Mouse (Mus musculus): ENCODE measurements at regions not wholly inside any gene's neighbourhood (a gene's known extent, or its start where the extent isn't known, plus 50 kb on each side); places are given as distances from the start of the nearest gene placed in this dataset.

DNA sequence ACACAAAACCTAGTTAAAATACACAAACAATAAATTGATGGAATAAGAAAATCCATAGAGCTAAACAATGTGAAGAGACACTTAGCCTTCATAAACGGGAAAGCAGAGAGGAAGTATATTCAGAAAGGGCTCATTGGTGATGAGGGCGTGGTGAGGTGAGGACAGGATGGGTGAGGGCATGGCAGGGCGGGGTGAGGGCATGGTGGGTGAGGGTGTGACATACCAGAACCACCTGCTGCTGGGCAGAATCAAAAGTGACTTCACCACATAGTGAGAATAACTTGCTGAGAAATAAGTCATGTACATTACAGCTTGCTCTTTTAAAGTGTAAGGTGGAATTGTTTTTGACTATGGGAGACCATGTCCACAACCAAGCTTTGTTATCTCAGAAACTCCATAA is 399.1 kb upstream of the 5930422O12Rik start:
- TF ChIP-seq CTCF (IDR thresholded peaks at IDR 0.05; ENCODE audit: borderline replicate concordance, insufficient read depth, low read length) = no peak
- TF ChIP-seq POLR2A (IDR thresholded peaks at IDR 0.05; ENCODE audit: low read depth, low read length) = no peak
- Histone ChIP-seq H3K4me3 (ENCODE audit: insufficient read depth, low read length) (no peak overlapping the region), H3K4me1 (ENCODE audit: control insufficient read depth, insufficient read depth, low read length) (no peaks in the 10 kb centered on the region), H3K27ac (ENCODE audit: insufficient read depth, low read length) (no peak overlapping the region)

DNA sequence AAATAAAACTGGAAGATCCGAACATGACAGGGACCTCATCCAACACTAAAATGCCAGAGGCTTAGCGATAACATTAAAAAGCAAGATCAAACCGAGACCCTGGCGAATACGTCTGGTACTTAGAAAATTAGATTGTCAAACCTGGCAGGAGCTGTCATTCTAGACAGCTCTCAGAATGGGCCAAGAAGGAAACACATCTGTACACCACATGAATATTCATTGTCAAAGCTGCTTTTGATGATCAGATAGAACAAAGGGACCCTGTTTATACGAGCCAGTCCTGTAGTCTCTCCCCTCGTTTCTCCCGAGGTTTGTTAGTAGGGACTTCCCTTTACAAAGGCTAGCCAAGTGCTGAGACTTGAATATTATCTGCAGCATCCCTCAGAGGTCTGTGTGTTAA is 376.5 kb upstream of the 5930422O12Rik start:
- no peak for TF ChIP-seq CTCF (IDR thresholded peaks at IDR 0.05; ENCODE audit: borderline replicate concordance, insufficient read depth, low read length)
- no peak for TF ChIP-seq POLR2A (IDR thresholded peaks at IDR 0.05; ENCODE audit: low read depth, low read length)
- H3K27ac ChIP-seq (ENCODE audit: insufficient read depth, low read length) = no peak overlapping the region
- H3K4me1 ChIP-seq (ENCODE audit: control insufficient read depth, insufficient read depth, low read length) = no peaks in the 10 kb centered on the region
- no peak overlapping the region for H3K4me3 ChIP-seq (ENCODE audit: insufficient read depth, low read length)

DNA sequence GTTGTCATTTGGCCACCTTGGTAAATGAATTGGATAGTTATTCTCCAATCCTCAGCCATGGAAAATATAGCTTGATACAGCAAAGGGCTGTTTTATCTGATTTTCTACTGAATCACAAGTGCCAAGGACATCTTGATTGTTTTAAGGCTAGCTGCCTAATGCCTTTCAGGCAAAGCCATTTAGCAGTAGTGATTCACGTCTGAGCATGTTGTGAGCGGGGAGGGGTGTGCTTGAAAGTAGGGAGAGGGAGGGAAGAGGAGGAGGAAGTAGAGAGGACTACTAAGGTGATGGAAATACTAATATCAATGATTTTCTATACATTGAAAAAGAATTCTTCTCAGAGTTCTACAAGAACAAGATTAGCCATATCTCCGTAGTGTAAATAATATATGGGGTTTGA is 362.9 kb upstream of the 5930422O12Rik start:
- H3K27ac ChIP-seq (ENCODE audit: insufficient read depth, low read length) = no peak overlapping the region
- TF ChIP-seq CTCF (IDR thresholded peaks at IDR 0.05; ENCODE audit: borderline replicate concordance, insufficient read depth, low read length) (no peak), POLR2A (IDR thresholded peaks at IDR 0.05; ENCODE audit: low read depth, low read length) (no peak)
- H3K4me3 ChIP-seq (ENCODE audit: insufficient read depth, low read length) = no peak overlapping the region
- no peaks in the 10 kb centered on the region for H3K4me1 ChIP-seq (ENCODE audit: control insufficient read depth, insufficient read depth, low read length)

DNA sequence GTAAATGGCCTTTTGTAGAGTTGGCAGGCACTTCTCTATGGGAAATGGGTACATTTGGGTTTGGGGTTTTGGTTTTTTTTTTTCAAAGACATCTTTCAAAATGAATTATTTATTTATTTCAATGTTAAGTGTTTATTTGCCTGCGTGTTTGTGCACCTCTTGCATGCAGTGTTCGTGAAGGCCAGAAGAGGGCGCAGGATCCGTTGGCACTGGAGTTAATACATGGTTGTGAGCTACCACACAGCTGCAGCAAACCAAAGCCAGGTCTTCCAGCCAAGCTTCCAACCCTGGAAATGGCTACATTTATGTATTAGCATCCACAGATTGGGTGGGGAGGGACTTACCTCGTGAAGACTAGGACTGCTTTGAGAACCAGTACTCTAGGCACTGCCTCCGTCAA is 362.3 kb upstream of the 5930422O12Rik start:
- H3K4me3 ChIP-seq (ENCODE audit: insufficient read depth, low read length) = no peak overlapping the region
- no peaks in the 10 kb centered on the region for H3K4me1 ChIP-seq (ENCODE audit: control insufficient read depth, insufficient read depth, low read length)
- no peak for TF ChIP-seq POLR2A (IDR thresholded peaks at IDR 0.05; ENCODE audit: low read depth, low read length)
- TF ChIP-seq CTCF (IDR thresholded peaks at IDR 0.05; ENCODE audit: borderline replicate concordance, insufficient read depth, low read length) = no peak; the same call in 1 of the 2 replicates
- no peak overlapping the region for H3K27ac ChIP-seq (ENCODE audit: insufficient read depth, low read length)

DNA sequence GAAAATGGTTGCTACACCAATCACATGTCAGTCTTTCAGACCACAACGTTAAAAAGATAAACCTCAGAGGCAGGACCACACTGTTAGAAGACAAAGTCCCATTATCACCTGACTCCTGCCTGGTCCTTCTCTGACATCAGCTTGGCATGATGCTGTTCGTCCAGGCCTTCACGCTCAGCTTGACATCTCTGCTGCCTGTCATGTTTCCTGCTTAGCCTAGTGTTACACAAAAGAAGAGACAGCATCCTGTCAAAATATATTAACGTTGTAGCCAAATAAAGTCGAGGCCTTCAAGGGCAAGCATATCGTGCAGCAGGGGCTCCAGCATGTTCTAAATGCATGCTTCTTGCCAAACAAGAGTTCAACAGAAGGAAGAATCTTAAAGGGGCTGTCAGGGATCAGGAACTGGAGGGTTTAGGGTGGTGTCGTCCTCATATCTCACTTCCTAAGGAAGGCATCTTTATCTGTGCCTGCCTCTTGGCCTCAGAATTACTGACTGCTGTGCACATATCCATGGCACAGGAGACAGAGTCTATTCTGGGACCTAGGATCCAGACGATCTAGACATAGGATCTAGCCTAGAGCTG is 361.0 kb upstream of the 5930422O12Rik start:
- H3K4me3 ChIP-seq (ENCODE audit: insufficient read depth, low read length) = no peak overlapping the region
- no peaks in the 10 kb centered on the region for H3K4me1 ChIP-seq (ENCODE audit: control insufficient read depth, insufficient read depth, low read length)
- H3K27ac ChIP-seq (ENCODE audit: insufficient read depth, low read length) = no peak overlapping the region
- TF ChIP-seq POLR2A (IDR thresholded peaks at IDR 0.05; ENCODE audit: low read depth, low read length) (no peak), CTCF (IDR thresholded peaks at IDR 0.05; ENCODE audit: borderline replicate concordance, insufficient read depth, low read length) (no peak)

DNA sequence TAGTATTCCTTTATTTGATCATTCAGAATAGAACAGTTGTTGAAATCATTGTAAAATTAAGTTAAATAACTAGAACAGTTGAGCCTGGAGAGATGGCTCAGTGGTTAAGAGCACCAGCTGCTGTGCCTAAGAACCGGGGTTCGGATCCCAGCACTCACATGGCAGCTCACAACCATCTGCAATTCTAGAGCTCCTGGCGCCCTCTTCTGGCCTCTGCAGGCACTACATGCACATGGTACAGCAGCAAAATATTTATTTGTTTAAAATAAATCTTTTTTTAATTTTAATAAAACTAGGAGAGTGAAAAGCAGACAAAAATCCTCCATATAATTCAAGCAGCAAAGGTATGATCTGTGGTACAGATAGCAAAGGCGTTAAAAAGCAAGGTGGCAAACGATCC is 360.0 kb upstream of the 5930422O12Rik start:
- Histone ChIP-seq H3K27ac (ENCODE audit: insufficient read depth, low read length) (no peak overlapping the region), H3K4me1 (ENCODE audit: control insufficient read depth, insufficient read depth, low read length) (no peaks in the 10 kb centered on the region), H3K4me3 (ENCODE audit: insufficient read depth, low read length) (no peak overlapping the region)
- TF ChIP-seq POLR2A (IDR thresholded peaks at IDR 0.05; ENCODE audit: low read depth, low read length) (no peak), CTCF (IDR thresholded peaks at IDR 0.05; ENCODE audit: borderline replicate concordance, insufficient read depth, low read length) (0 out of 2 replicates have a peak, but pooled peaks have one; percentile 9)

DNA sequence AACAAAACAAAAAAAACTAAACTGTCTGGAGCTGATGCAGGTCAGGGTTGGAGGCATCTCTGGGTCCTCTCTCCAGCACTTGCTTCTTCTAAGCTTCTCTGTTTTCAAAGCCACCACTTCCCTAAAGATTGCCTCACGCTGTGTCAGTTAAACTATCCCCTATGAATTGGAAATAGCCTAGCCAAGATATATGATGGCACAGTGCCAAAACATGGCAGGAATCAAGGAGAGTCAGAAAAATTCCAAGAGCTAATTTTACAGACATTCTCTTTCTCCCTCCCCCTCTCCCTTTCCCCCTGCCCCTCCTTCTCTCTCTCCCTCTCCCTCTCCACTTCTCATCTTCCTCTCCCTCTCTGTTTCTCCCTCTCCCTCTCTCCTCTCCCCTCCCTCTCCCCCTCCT is 353.3 kb upstream of the 5930422O12Rik start:
- no peak for TF ChIP-seq CTCF (IDR thresholded peaks at IDR 0.05; ENCODE audit: borderline replicate concordance, insufficient read depth, low read length)
- TF ChIP-seq POLR2A (IDR thresholded peaks at IDR 0.05; ENCODE audit: low read depth, low read length) = no peak
- H3K27ac ChIP-seq (ENCODE audit: insufficient read depth, low read length) = no peak overlapping the region
- no peak overlapping the region for H3K4me3 ChIP-seq (ENCODE audit: insufficient read depth, low read length)
- peaks cover 2% of the 10 kb centered on the region for H3K4me1 ChIP-seq (ENCODE audit: control insufficient read depth, insufficient read depth, low read length)

DNA sequence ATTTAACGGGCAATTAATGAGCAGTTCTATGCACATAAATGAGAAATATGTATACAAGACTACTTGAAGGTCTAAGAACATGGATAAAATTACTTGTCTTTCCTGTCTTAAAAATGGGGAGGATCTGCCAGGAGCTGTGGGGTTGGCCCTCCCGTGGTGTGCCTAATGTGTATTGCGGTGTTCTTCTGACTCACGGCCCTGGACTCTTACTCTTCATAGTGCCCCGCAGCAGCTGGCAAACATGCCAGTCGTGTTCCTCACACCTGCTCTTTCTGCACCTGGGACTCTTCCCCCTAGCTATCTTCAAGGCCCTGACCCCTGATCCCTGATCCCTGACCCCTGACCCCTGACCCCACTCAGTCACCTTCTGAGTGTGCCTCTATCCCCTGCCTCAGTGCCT is 352.3 kb upstream of the 5930422O12Rik start:
- no peak for TF ChIP-seq POLR2A (IDR thresholded peaks at IDR 0.05; ENCODE audit: low read depth, low read length)
- TF ChIP-seq CTCF (IDR thresholded peaks at IDR 0.05; ENCODE audit: borderline replicate concordance, insufficient read depth, low read length) = no peak
- Histone ChIP-seq H3K4me1 (ENCODE audit: control insufficient read depth, insufficient read depth, low read length) (peaks cover 2% of the 10 kb centered on the region), H3K4me3 (ENCODE audit: insufficient read depth, low read length) (no peak overlapping the region), H3K27ac (ENCODE audit: insufficient read depth, low read length) (no peak overlapping the region)

DNA sequence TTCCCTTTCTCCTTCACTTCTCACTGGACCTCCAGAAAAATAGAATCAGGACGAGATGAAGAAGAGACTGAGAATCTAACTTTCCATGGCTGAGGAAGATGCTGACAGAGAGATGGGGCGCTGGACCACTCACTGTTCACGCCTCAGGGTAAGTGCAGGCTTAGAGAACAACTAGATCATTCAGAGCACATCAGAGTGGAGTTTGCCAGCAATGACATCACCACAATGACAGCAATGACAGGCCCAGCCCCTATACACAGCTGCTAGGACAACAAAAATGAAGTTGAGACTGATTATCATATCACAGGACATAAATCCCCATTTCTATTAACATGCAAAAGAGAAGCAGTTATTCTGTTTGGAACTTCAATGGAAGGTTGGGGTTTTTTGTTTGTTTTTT is 350.4 kb upstream of the 5930422O12Rik start:
- Histone ChIP-seq H3K4me3 (ENCODE audit: insufficient read depth, low read length) (no peak overlapping the region), H3K27ac (ENCODE audit: insufficient read depth, low read length) (no peak overlapping the region), H3K4me1 (ENCODE audit: control insufficient read depth, insufficient read depth, low read length) (peaks cover 2% of the 10 kb centered on the region)
- TF ChIP-seq CTCF (IDR thresholded peaks at IDR 0.05; ENCODE audit: borderline replicate concordance, insufficient read depth, low read length) = no peak
- no peak for TF ChIP-seq POLR2A (IDR thresholded peaks at IDR 0.05; ENCODE audit: low read depth, low read length)

DNA sequence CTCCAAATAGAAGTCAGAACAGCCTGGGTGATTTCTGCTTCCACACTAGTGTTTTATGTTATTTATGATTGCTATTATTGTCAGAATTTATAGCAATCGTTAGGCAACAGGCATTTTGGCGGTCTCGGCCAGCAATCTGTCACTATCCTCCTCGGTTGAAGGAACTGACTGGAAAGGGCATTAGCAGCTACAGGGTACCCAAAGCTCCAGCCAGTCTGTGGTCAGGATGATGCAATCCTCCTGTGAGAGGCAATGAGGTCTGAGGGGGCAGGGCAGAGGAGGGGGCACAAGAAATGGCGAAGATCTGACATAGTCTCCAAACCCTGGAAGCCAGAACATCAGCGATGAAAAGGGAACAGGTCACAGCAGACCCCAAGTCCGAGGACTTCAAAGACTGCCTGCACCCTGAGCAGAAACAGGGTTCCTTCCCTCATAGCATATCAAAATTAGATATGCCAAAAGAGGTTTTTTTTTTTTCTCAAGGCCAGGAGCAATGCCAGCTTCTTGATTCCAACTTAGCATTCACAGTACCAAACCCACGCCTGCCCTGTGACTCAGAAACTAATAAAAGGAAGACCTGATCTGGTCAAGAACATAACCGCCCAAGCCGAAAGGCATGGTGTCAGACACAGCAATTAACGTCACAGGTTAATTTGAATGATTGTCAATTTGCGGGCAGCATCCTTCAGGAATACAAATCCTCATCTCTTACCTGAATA is 348.5 kb upstream of the 5930422O12Rik start:
- no peak for TF ChIP-seq POLR2A (IDR thresholded peaks at IDR 0.05; ENCODE audit: low read depth, low read length)
- no peak for TF ChIP-seq CTCF (IDR thresholded peaks at IDR 0.05; ENCODE audit: borderline replicate concordance, insufficient read depth, low read length)
- H3K4me1 ChIP-seq (ENCODE audit: control insufficient read depth, insufficient read depth, low read length) = peaks cover 1% of the 10 kb centered on the region
- H3K27ac ChIP-seq (ENCODE audit: insufficient read depth, low read length) = no peak overlapping the region
- H3K4me3 ChIP-seq (ENCODE audit: insufficient read depth, low read length) = no peak overlapping the region
